Mouse (Mus musculus): ENCODE results near the gene Serp2. TPM values are rescaled to one million over a fixed set of nuclear protein-coding genes. Genes with fewer than 3 reads are reported as not detected.

The Serp2 gene
- total RNA-seq, 2 experiments from 2014 or later: 7.2 to 9.6 TPM

DNA sequence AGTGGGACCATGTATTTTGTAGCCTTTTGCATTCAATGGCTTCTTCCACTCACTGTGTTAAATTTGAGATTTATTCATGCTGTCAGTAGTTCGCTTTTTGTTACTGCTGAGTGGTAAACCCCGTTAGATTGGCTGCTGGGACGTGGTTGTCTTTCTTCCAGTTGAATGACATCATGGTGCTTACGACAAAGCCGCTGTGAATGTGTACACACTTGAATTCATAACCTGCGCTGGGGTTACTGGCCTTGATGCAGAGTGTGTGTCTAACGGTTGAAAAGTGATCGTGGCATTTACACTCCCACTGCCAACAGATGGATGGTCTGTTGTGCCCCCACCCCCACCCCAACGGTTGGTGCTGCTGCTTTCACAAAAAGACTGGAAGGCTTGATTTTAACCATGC, 59.5 kb downstream of the Serp2 start:
- DNase-seq: no peak

DNA sequence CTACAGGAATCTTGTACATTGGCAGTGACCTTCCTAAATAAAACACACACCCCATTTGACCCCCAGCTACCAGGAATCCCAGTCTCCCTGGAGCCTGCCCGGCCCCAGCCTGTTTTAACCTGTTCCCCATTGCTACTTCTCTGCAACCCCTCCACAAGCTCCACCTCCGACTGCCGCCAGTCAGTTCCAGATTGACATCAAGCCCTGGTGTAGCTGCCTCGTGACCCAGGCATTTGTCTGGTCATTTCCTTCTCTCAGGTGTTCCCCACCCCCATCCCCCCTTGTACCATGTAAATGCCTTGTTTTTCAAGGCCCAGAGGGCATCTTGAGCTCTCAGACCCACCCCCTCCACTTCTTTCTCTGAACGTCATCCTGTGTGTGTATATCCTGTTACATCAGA, 61.7 kb downstream of the Serp2 start:
- DNase-seq: no peak

DNA sequence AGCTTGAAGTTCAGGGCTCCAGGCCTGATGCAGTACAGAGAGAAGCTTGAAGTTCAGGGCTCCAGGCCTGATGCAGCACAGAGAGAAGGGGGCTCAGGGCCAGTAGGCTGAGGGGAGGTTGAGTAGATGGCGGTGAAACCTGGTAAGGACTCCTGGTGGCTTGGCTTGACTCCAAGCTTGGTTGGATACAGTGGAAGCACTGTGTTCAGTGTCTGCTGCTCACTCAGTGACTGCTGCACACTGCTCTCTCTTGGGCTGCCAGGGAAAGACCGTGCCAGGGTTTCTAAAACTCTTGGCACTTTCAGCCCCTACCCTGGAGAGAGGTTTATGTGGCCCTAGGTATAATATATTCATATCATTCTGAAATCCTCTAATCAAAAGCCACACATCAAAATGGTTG, 67.6 kb downstream of the Serp2 start:
- no peak for DNase-seq

DNA sequence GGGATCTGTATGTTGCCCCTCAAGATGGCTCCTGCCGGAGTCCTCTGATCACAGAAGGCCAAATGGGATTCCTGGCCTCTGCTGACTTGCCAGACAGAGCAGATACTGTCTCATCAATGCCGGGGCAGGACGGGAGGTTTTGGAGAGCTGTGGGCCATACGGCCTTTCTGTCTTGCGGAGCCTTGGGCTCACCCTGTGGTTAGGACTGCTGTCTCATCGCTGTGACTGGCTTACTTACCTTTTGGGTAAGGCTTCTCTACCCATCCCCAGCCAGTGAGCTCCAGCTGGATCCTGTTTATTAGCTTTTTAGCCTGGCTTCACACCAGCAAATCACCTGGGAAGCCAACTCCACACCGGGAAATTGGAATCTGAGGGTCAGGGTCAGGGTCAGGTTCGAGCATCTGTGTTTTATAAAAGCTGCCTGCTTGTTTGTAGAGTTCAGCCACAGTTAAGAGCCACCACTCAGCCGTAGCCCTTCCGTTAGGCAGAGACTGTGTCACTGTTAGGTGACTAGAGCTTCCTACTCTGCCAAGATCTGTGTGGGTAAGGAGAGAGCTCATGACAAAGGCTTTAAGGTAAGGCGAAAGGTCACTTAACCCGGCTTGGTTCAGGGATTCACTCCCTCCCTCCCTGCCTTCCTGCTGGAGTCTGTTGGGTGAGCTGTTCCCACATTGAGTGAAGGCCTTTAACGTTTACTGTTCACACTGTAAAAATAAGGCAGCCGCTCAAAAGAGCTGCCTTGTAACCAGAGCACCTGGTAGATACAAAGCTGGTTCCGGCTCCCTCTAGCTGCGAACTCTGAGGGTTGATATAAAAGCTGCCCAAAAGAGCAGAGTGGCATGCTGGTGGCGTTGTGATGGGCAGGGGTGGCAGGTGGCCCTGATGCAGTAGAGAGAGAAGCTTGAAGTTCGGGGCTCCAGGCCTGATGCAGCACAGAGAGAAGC, 68.3 kb downstream of the Serp2 start:
- DNase-seq: no peak

DNA sequence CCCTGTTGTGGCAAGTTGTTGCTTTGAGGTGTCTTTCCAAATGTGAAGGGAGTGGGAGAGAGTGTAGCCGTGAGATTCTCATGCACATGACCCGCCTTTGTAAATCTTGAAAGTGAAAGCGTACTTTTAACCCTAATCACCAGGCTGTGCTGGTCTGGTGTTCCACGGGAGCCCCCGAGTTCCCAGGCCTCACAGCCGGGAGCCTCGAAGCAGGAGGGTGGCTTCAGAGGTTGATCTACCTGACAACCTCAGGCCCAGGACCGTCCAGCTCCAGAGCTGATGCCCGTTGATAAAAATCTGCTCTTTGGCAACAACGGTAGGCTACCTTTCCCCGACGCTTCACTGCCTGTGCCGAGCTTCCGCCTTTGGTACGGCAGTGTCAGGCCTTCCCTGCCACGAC, 69.1 kb downstream of the Serp2 start:
- DNase-seq: no peak

DNA sequence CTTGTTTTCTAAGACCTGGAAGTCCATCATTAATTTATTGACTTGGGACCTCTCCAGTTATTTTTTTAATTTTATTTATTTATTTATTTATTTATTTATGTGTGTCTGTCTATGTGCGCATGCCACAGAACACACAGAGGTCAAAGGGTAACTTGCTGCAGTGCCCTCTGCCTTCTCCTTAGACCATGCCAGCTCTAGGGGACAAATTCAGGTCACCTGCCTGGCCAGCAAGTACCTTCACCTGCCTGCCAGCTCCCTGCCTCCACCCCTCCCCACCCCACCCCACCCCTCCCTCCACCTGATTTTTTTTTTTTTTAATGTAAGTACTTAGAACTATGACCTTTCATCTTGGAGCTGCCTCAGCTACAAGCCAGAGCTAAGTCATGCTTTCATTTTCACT, 73.0 kb downstream of the Serp2 start:
- DNase-seq: no peak

Other genes with a start within 250 kb of the Serp2 start
- 100 to 1,000 TPM; 737 to 939 TPM for gene Tsc22d1, start 141.9 kb downstream of the Serp2 start, total RNA-seq (2021)